Mouse (Mus musculus) bone marrow macrophage, adult 2 months (primary cell): ENCODE results near the gene Tmem151b.

Source experiments
- CTCF ChIP-seq: IDR thresholded peaks from 2 replicates; pipeline ENCODE4 v1.5.1; 2012; ENCODE audit warnings: low read depth, mild to moderate bottlenecking, low read length, moderate library complexity
- POLR2A ChIP-seq: IDR thresholded peaks from 2 replicates; pipeline ENCODE4 v1.6.1; 2012; ENCODE audit warnings: mild to moderate bottlenecking, low read depth, low read length, borderline replicate concordance

DNA sequence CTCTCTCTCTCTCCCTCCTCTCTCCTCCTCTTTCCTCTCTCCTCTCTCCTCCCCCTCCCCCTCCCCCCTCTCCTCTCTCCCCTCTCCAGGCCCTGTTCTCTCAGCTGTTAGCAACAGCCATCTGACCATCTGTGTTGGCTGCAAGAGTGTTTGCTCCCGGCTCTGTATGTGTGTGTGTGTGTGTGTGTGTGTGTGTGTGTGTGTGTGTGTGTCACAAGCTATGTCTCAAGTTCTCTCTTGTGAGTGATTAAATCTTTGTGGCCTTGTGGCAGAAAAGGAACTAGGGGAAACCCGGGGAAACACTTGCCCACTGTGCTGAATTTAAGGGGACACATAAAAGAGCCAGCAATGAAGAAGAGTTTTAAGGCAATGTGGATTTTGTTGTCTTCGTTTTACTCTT is 48.3 kb upstream of the Tmem151b start:
- TF ChIP-seq POLR2A (no peak), CTCF (no peak)
